Mouse (Mus musculus) MEL (cell line): ENCODE results near the gene Cald1. TPM values are rescaled to one million over a fixed set of nuclear protein-coding genes. Genes with fewer than 3 reads are reported as not detected.

Experiments
- DNase-seq: peaks from one replicate; pipeline ENCODE4 v3.0.0; 2011; ENCODE audit warnings: low read depth, low spot score
- H3K27ac ChIP-seq: 2 replicates; pipeline ENCODE4 v1.5.1; 2012; ENCODE audit warnings: low read depth, mild to moderate bottlenecking, control low read depth, low read length, moderate library complexity; ENCODE audit not compliant: control insufficient read depth
- H3K27me3 ChIP-seq, 2 experiments: fragments of 150-350 bp in 1 of 2; sonication (generic) in 1 of 2; 2 replicates each; pipeline ENCODE4 v1.6.1; 2012; ENCODE audit warnings: low read length in 2 of 2, mild to moderate bottlenecking in 2 of 2, improper control_type of control experiment in 1 of 2, moderate library complexity in 1 of 2; ENCODE audit not compliant: insufficient read depth in 2 of 2, control insufficient read depth in 1 of 2
- H3K36me3 ChIP-seq, 2 experiments: 2 replicates each; pipeline ENCODE4 v1.6.1; 2012 to 2014; ENCODE audit warnings: low read length in 2 of 2, improper control_type of control experiment in 1 of 2, inconsistent platforms in 1 of 2, mild to moderate bottlenecking in 1 of 2; ENCODE audit not compliant: insufficient read depth in 2 of 2, control insufficient read depth in 1 of 2
- H3K4me1 ChIP-seq, 2 experiments: fragments of 150-350 bp in 1 of 2; sonication (generic) in 1 of 2; 2 replicates each; pipeline ENCODE4 v1.6.1; 2012; ENCODE audit warnings: low read length in 2 of 2, improper control_type of control experiment in 1 of 2, mild to moderate bottlenecking in 1 of 2; ENCODE audit not compliant: insufficient read depth in 2 of 2, control insufficient read depth in 1 of 2
- H3K4me3 ChIP-seq, 2 experiments: fragments of 150-350 bp in 1 of 2; sonication (generic) in 1 of 2; 2 replicates each; pipeline ENCODE4 v1.5.1; 2012; ENCODE audit warnings: low read depth in 2 of 2, low read length in 2 of 2, mild to moderate bottlenecking in 2 of 2, moderate library complexity in 2 of 2, control low read depth in 1 of 2, improper control_type of control experiment in 1 of 2; ENCODE audit not compliant: control insufficient read depth in 1 of 2, insufficient read depth in 1 of 2
- H3K79me2 ChIP-seq: 2 replicates; pipeline ENCODE4 v1.6.1; 2012; ENCODE audit warnings: mild to moderate bottlenecking, low read length, moderate library complexity; ENCODE audit not compliant: control insufficient read depth, poor library complexity, insufficient read depth
- H3K9ac ChIP-seq: 2 replicates; pipeline ENCODE4 v1.6.1; 2012; ENCODE audit warnings: low read depth, mild to moderate bottlenecking, control low read depth, low read length, moderate library complexity; ENCODE audit not compliant: control insufficient read depth, poor library complexity, severe bottlenecking
- H3K9me3 ChIP-seq: fragments of 150-350 bp; sonication (generic); replicated peaks from 2 replicates; pipeline ENCODE4 v1.6.1; 2012; ENCODE audit warnings: mild to moderate bottlenecking, low read length, improper control_type of control experiment, moderate library complexity; ENCODE audit not compliant: insufficient read depth
- CHD2 ChIP-seq: IDR thresholded peaks from 2 replicates; pipeline ENCODE4 v1.6.1; 2011; ENCODE audit warnings: low read length, improper control_type of control experiment
- EP300 ChIP-seq, 2 experiments: IDR thresholded peaks; 2 replicates each; pipeline ENCODE4 v1.6.1; 2011; ENCODE audit warnings: improper control_type of control experiment in 2 of 2, low read length in 2 of 2, low read depth in 1 of 2, mild to moderate bottlenecking in 1 of 2
- GABPA ChIP-seq: IDR thresholded peaks from 2 replicates; pipeline ENCODE4 v1.6.1; 2012; ENCODE audit warnings: low read depth, mild to moderate bottlenecking, inconsistent platforms, low read length, improper control_type of control experiment, moderate library complexity
- JUND ChIP-seq: IDR thresholded peaks from 2 replicates; pipeline ENCODE4 v1.6.1; 2011; ENCODE audit warnings: low read depth, mild to moderate bottlenecking, improper control_type of control experiment, low read length
- MAFK ChIP-seq: IDR thresholded peaks from 2 replicates; pipeline ENCODE4 v1.6.1; 2011; ENCODE audit warnings: low read depth, mild to moderate bottlenecking, low read length, improper control_type of control experiment, borderline replicate concordance
- MAZ ChIP-seq: IDR thresholded peaks from 2 replicates; pipeline ENCODE4 v1.6.1; 2012; ENCODE audit warnings: low read depth, mild to moderate bottlenecking, inconsistent platforms, low read length, improper control_type of control experiment
- MYB ChIP-seq: IDR thresholded peaks from 2 replicates; pipeline ENCODE4 v1.6.1; 2011; ENCODE audit warnings: mild to moderate bottlenecking, low read depth, low read length, improper control_type of control experiment
- NELFE ChIP-seq: IDR thresholded peaks from 2 replicates; pipeline ENCODE4 v1.6.1; 2011; ENCODE audit warnings: low read depth, low read length, improper control_type of control experiment
- NRF1 ChIP-seq: IDR thresholded peaks from 2 replicates; pipeline ENCODE4 v1.6.1; 2014; ENCODE audit warnings: low read depth, mild to moderate bottlenecking, inconsistent platforms, low read length, improper control_type of control experiment, moderate library complexity; ENCODE audit not compliant: poor library complexity, insufficient read depth, severe bottlenecking
- POLR2AphosphoS5 ChIP-seq: IDR thresholded peaks from 2 replicates; pipeline ENCODE4 v1.6.1; 2012; ENCODE audit warnings: low read depth, borderline replicate concordance, mild to moderate bottlenecking, inconsistent platforms, low read length, moderate library complexity, mixed read lengths
- RAD21 ChIP-seq: IDR thresholded peaks from 2 replicates; pipeline ENCODE4 v1.6.1; 2011; ENCODE audit warnings: mild to moderate bottlenecking, low read depth, low read length, improper control_type of control experiment
- SIN3A ChIP-seq: IDR thresholded peaks from 2 replicates; pipeline ENCODE4 v1.6.1; 2012; ENCODE audit warnings: low read length, improper control_type of control experiment, inconsistent platforms
- SMC3 ChIP-seq: IDR thresholded peaks from 2 replicates; pipeline ENCODE4 v1.6.1; 2011; ENCODE audit warnings: low read depth, low read length, improper control_type of control experiment
- UBTF ChIP-seq: IDR thresholded peaks from 2 replicates; pipeline ENCODE4 v1.6.1; 2012; ENCODE audit warnings: low read depth, mild to moderate bottlenecking, inconsistent platforms, low read length, improper control_type of control experiment, moderate library complexity, borderline replicate concordance; ENCODE audit not compliant: insufficient read depth
- ZC3H11A ChIP-seq: IDR thresholded peaks from 2 replicates; pipeline ENCODE4 v1.6.1; 2012; ENCODE audit warnings: low read depth, mild to moderate bottlenecking, inconsistent platforms, low read length, improper control_type of control experiment
- ZNF384 ChIP-seq: IDR thresholded peaks from 2 replicates; pipeline ENCODE4 v1.6.1; 2012; ENCODE audit warnings: low read depth, mild to moderate bottlenecking, inconsistent platforms, low read length, improper control_type of control experiment
- polyA plus RNA-seq, 2 experiments: library from polyadenylated mRNA; stranded (reverse) in 1 of 2; unstranded in 1 of 2; fragments of >175 nt in 1 of 2; fragments of >200 nt in 1 of 2; gene quantifications; 2 replicates each; pipeline versions ENCODE4 v1.2.1 to v1.2.4; 2012; ENCODE audit warnings: low replicate concordance in 2 of 2, low read depth in 1 of 2; ENCODE audit not compliant: insufficient read length in 2 of 2, insufficient read depth in 1 of 2, missing spikeins in 1 of 2
- total RNA-seq: library from RNA; depleted of rRNA; stranded (reverse); fragments of 300-350 nt; gene quantifications from 2 replicates; pipeline ENCODE4 v1.2.3, GENCODE M21; 2012

The Cald1 gene
- total and polyA plus RNA-seq, 3 experiments, result not detected

- TF ChIP-seq MAZ (no peak), NRF1 (no peak), ZNF384 (no peak), SMC3 (no peak)
- H3K27me3 ChIP-seq, result peaks cover under 1 to 2% of the 10 kb centered on the region in 2 experiments; a peak in 2 of 4 replicates
These were observed 29.8 kb downstream of the Cald1 start for GRCm38 (mm10) chr6:34628131-34628530.

GRCm38 (mm10) chr6:34633776-34634175, 35.5 kb downstream of the Cald1 start:
- no peaks in the 10 kb centered on the region for H3K79me2 ChIP-seq
- no peaks in the 10 kb centered on the region for H3K36me3 ChIP-seq
- no peaks in the 10 kb centered on the region for H3K4me1 ChIP-seq
- no peak overlapping the region for H3K9ac ChIP-seq
- no peaks in the 10 kb centered on the region for H3K9me3 ChIP-seq
- no peak for DNase-seq
- TF ChIP-seq CHD2 (no peak), NELFE (no peak), UBTF (no peak), SMC3 (no peak), GABPA (no peak), MYB (no peak), POLR2AphosphoS5 (no peak), RAD21 (no peak), EP300 (IDR thresholded peaks at IDR 0.05; ENCODE audit: low read depth in 1 of 2, low read length in 2 of 2) (no peak), SIN3A (no peak), JUND (no peak), MAFK (no peak), ZC3H11A (no peak)
- H3K27ac ChIP-seq, result no peak overlapping the region
- peaks cover 4 to 6% of the 10 kb centered on the region in 2 experiments for H3K27me3 ChIP-seq
- H3K4me3 ChIP-seq, result no peak overlapping the region

More at GRCm38 (mm10) chr6:34628131-34628530, 29.8 kb downstream of the Cald1 start:
- H3K79me2 ChIP-seq, result no peaks in the 10 kb centered on the region
- H3K4me3 ChIP-seq, result no peak overlapping the region
- no peak overlapping the region for H3K27ac ChIP-seq
- no peak overlapping the region for H3K9ac ChIP-seq
- H3K4me1 ChIP-seq, result no peaks in the 10 kb centered on the region
- DNase-seq, result no peak
- no peaks in the 10 kb centered on the region for H3K9me3 ChIP-seq
- H3K36me3 ChIP-seq, result no peaks in the 10 kb centered on the region
